Mouse (Mus musculus): ENCODE measurements around the gene Zfp446. TPM values are rescaled to one million over a fixed set of nuclear protein-coding genes. Genes with fewer than 3 reads are reported as not detected.

Zfp446 gene
- 9.2 TPM for polyA plus RNA-seq (2015; fragmentation: Illumina TruSeq; extraction: RNeasy Lipid Tissue Mini Kit (QIAGEN cat#74804); ENCODE audit: insufficient read depth, low replicate concordance)

DNA sequence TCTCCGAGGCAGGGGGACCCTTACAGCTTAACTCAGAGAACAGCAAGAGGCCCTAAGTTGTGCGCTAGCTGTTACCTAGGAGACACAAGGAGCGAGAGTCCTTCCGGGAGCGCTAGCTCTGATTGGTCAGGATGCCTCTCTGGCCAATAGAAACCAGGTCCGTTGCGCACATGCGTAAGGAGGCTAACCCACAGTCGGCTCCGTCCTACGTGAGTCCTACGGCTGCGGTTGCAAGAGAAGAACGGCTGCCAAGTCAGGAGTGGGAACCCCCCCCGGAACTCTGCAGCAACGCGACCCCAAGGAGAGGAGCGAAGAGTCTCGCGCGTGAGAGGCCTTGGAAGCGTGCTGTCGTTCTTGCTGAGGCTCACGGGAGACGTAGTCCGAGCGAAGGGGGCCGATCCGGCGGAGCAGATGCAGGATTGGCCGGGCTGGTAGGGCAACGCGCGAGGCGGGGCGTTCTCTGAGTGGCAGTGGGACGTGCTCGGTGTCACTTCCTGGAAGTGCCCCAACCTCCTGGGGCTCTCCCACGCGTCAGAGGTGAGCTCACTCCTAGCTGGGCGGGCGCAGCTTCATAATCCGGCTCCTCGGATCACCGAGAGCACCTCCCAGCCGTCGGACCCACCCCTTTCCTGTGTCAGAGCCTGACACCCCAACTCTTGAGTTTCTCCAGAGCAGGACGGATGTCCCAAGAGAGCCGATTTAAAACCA, at the start of gene Zfp446:
Zfp446 (plus strand) TSS at position 167 of the 708 bp plus-strand sequence.

DNA sequence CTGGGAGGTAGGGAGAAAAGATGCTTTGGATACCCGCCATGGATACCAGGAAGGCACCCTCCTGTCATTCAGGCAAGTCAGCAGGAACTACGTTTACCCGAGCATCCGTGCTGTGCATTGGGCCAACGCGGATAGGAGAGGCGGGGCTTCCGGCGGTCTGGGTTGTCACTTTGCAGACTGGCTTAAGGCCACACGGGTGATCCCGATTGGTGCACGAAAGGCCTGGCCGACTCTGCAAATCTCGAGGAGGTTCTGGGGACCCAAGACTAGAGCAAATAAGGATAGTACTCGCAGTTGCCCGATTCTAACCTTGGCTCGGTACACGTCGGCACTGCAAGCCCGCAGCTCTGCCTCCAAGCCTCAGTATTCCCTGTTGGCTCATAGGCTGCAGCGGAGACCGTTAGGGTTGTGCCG, 12.0 kb upstream of the Zfp446 start, which contains the start of gene Zfp324:
Zfp324 (plus strand) TSS at position 161 of the 414 bp plus-strand sequence.

DNA sequence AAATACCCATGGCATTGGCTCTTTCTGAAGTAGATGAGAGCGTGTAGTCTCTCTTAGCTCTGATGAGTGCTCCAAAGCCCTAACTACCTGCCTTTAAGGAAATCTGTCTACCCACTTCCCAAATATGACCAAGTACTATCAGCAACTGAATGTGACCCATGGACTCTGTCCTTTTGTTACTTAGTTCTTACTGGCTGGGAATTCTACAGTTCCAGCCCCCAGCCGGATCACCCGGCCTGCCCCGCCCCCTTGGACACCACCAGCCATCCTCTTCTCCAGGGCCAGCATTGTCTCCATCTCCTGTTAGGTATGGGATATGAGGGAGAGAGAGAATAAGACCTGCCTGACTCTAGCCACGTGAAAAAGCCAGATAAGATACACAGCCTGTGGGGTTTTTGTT, 20.4 kb downstream of the Zfp446 start, which contains the start of gene Slc27a5:
Slc27a5 (minus strand) TSS at position 140 of the 400 bp plus-strand sequence.

DNA sequence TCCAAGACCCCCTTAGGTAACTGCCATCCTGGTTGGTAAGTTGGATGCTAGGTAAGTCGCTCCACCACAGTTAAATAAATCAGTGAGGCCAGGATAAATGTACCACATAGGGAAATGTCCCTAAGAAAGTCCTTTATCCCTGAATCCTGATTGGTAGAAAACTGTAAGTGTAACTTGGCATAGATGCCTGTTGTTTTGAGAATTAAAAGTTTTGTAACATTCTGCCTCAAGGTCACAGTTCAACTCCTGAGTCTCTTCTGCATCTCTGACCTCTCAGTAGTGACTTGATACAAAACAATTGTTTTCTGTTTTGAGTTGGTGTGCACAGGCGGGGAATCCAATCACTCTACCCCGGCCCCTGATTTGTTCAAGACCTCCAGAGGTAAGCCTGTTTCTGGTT, 21.2 kb downstream of the Zfp446 start, which contains the start of gene Trim28:
Trim28 (plus strand) TSS at position 264 of the 400 bp plus-strand sequence.

DNA sequence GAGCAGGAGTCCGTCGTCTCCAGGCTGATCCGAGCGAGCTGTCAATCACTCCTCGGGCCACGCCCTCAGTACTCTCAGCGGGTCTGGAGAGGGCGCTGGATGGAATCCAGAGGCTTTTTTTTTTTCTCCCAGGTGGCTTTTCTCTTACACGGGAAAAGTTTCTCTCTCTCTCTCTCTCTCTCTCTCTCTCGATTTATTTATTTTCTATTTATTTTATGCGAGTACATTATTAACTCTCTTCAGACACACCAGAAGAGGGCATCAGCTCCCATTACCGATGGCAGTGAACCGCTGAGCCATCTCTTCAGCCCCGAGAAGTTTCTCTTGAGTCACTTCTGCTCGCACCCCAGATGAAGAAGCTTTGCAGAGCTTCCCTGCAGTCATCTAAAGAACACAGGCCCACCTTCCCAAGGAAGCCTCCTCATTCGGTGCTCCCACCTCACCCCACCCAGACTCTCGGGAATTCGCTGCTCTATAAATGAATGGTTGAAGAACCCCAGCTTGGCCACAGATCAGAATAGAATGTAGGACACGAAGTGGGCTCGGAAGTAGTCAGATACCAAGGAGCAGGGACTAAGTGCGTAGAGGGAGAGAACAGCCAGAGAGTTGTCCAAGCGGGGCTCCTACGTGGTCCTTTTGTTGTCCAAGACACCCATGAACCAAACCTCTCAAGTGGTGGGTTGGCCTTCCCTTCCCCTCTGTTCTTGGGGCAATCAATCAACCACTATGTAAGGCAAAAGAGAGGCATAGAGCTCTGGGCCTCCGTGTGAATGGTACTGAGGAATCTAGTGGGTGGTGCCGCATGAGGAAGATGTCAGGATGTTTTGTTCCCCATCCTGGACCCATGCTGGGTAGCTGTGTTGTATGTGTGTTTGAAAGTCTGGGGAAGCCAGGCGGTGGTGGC, 32.6 kb downstream of the Zfp446 start, which contains the start of gene Zbtb45:
Zbtb45 (minus strand) TSS at position 30 of the 904 bp plus-strand sequence.

DNA sequence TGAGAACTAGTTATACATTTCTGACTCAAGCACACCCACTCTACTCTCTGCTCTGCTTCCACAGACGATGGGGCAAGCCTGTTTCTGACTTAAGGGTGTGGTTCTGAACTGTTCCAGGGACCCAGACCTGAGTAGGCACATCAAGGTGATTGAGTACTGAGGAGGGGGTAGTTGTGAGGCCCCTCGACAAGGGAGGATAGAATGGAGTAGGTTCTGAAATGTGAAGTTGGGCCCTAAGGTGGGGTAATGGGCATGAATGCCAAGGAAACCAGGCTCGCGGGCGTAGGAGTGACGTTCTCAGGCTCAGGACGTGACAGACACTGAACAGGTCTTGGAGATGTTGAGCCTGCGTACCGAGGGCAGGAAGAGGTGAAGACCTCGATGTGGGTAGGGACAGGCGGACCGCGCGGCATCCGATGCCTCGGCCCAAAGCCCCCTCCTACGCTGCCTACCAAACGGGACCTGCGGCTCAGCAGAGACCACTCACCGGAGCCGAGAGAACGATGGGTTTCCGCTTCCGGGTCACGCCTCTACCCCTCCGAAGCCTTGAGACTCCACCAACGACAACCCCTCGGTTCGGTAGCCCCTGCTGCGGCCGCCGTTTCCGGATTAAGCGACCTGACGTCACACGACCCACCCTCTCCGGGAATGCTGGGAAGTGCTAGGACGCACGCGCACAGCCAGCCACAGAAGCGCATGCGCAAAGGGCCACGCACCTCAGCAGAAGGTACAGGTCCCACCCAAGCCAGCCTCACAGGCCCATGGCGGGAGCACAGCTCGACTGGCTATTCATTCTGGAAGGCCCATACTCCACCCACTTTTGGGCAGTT, 56.7 kb downstream of the Zfp446 start, which contains the start of gene Chmp2a:
Chmp2a (minus strand) TSS at position 660 of the 830 bp plus-strand sequence.

Other genes starting within 250 kb of the Zfp446 start
- gene Vmn2r56, start 242.8 kb upstream of the Zfp446 start, polyA plus RNA-seq (2015; fragmentation: Illumina TruSeq; extraction: RNeasy Lipid Tissue Mini Kit (QIAGEN cat#74804); ENCODE audit: insufficient read depth, low replicate concordance) = not detected
- 3.6 TPM for gene Zscan18, start 174.2 kb upstream of the Zfp446 start, polyA plus RNA-seq (2015; fragmentation: Illumina TruSeq; extraction: RNeasy Lipid Tissue Mini Kit (QIAGEN cat#74804); ENCODE audit: insufficient read depth, low replicate concordance)
- 27.5 TPM for gene Zfp329, start 159.0 kb upstream of the Zfp446 start, polyA plus RNA-seq (2015; fragmentation: Illumina TruSeq; extraction: RNeasy Lipid Tissue Mini Kit (QIAGEN cat#74804); ENCODE audit: insufficient read depth, low replicate concordance)
- 50.1 TPM for gene Zfp110, start 143.1 kb upstream of the Zfp446 start, polyA plus RNA-seq (2015; fragmentation: Illumina TruSeq; extraction: RNeasy Lipid Tissue Mini Kit (QIAGEN cat#74804); ENCODE audit: insufficient read depth, low replicate concordance)
- 4.6 TPM for gene Zfp128, start 96.7 kb upstream of the Zfp446 start, polyA plus RNA-seq (2015; fragmentation: Illumina TruSeq; extraction: RNeasy Lipid Tissue Mini Kit (QIAGEN cat#74804); ENCODE audit: insufficient read depth, low replicate concordance)
- 14.1 TPM for gene Zscan22, start 80.0 kb upstream of the Zfp446 start, polyA plus RNA-seq (2015; fragmentation: Illumina TruSeq; extraction: RNeasy Lipid Tissue Mini Kit (QIAGEN cat#74804); ENCODE audit: insufficient read depth, low replicate concordance)
- gene Rps5, start 55.6 kb upstream of the Zfp446 start, polyA plus RNA-seq (2015; fragmentation: Illumina TruSeq; extraction: RNeasy Lipid Tissue Mini Kit (QIAGEN cat#74804); ENCODE audit: insufficient read depth, low replicate concordance) = 814 TPM
- gene Rnf225, start 50.4 kb upstream of the Zfp446 start, polyA plus RNA-seq (2015; fragmentation: Illumina TruSeq; extraction: RNeasy Lipid Tissue Mini Kit (QIAGEN cat#74804); ENCODE audit: insufficient read depth, low replicate concordance) = 0.29 TPM
- 5.0 TPM for gene Zfp324, start 12.0 kb upstream of the Zfp446 start, polyA plus RNA-seq (2015; fragmentation: Illumina TruSeq; extraction: RNeasy Lipid Tissue Mini Kit (QIAGEN cat#74804); ENCODE audit: insufficient read depth, low replicate concordance)
- 0.10 TPM for gene Slc27a5, start 20.3 kb downstream of the Zfp446 start, polyA plus RNA-seq (2015; fragmentation: Illumina TruSeq; extraction: RNeasy Lipid Tissue Mini Kit (QIAGEN cat#74804); ENCODE audit: insufficient read depth, low replicate concordance)
- 194 TPM for gene Trim28, start 21.3 kb downstream of the Zfp446 start, polyA plus RNA-seq (2015; fragmentation: Illumina TruSeq; extraction: RNeasy Lipid Tissue Mini Kit (QIAGEN cat#74804); ENCODE audit: insufficient read depth, low replicate concordance)
- 4.0 TPM for gene Zbtb45, start 32.2 kb downstream of the Zfp446 start, polyA plus RNA-seq (2015; fragmentation: Illumina TruSeq; extraction: RNeasy Lipid Tissue Mini Kit (QIAGEN cat#74804); ENCODE audit: insufficient read depth, low replicate concordance)
- 153 TPM for gene Chmp2a, start 57.0 kb downstream of the Zfp446 start, polyA plus RNA-seq (2015; fragmentation: Illumina TruSeq; extraction: RNeasy Lipid Tissue Mini Kit (QIAGEN cat#74804); ENCODE audit: insufficient read depth, low replicate concordance)
- 112 TPM for gene Ube2m, start 60.4 kb downstream of the Zfp446 start, polyA plus RNA-seq (2015; fragmentation: Illumina TruSeq; extraction: RNeasy Lipid Tissue Mini Kit (QIAGEN cat#74804); ENCODE audit: insufficient read depth, low replicate concordance)
- gene Mzf1, start 76.9 kb downstream of the Zfp446 start, polyA plus RNA-seq (2015; fragmentation: Illumina TruSeq; extraction: RNeasy Lipid Tissue Mini Kit (QIAGEN cat#74804); ENCODE audit: insufficient read depth, low replicate concordance) = 0.65 TPM
- not detected for gene Vmn1r85, start 117.3 kb downstream of the Zfp446 start, polyA plus RNA-seq (2015; fragmentation: Illumina TruSeq; extraction: RNeasy Lipid Tissue Mini Kit (QIAGEN cat#74804); ENCODE audit: insufficient read depth, low replicate concordance)
- not detected for gene Vmn1r86, start 142.1 kb downstream of the Zfp446 start, polyA plus RNA-seq (2015; fragmentation: Illumina TruSeq; extraction: RNeasy Lipid Tissue Mini Kit (QIAGEN cat#74804); ENCODE audit: insufficient read depth, low replicate concordance)
- not detected for gene Vmn1r87, start 162.3 kb downstream of the Zfp446 start, polyA plus RNA-seq (2015; fragmentation: Illumina TruSeq; extraction: RNeasy Lipid Tissue Mini Kit (QIAGEN cat#74804); ENCODE audit: insufficient read depth, low replicate concordance)
- not detected for gene Vmn1r88, start 181.7 kb downstream of the Zfp446 start, polyA plus RNA-seq (2015; fragmentation: Illumina TruSeq; extraction: RNeasy Lipid Tissue Mini Kit (QIAGEN cat#74804); ENCODE audit: insufficient read depth, low replicate concordance)
- gene Vmn1r89, start 235.2 kb downstream of the Zfp446 start, polyA plus RNA-seq (2015; fragmentation: Illumina TruSeq; extraction: RNeasy Lipid Tissue Mini Kit (QIAGEN cat#74804); ENCODE audit: insufficient read depth, low replicate concordance) = not detected